Mouse (Mus musculus): ENCODE measurements around the gene Prcd.
"Not testable (repeated sequence)": the region's sequence is repeated elsewhere in the genome, so short reads cannot be mapped to it uniquely, and the experiment has no call there.

The Prcd gene

DNA sequence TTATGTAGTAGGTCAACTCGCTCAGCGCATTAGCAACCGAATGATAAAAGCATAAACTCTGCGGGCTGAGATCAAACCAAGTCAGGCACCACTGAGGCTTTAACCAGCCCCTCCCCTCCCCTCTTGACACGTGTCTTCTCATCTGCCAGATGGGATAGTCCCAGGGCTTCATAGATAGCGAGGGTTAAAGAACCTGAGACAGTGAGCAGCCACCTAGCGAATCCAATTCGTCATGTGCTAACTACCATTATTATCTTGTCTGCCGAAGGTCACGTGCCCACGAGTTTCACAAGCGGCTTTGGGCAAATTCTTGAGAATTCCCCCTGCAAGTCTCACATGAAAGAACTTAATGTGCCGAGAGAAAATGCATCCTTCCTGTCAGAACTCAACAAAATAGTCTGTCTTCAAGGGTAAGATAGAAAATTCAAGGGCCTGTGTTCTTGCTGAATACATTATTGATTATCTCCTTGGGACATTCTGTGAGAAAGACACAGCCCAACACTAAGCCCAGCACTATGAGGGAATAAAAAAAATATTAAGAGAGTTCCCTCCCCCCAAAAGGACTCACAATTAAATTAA lies 16.5 kb downstream of the Prcd start:
- DNase-seq, result no peak

DNA sequence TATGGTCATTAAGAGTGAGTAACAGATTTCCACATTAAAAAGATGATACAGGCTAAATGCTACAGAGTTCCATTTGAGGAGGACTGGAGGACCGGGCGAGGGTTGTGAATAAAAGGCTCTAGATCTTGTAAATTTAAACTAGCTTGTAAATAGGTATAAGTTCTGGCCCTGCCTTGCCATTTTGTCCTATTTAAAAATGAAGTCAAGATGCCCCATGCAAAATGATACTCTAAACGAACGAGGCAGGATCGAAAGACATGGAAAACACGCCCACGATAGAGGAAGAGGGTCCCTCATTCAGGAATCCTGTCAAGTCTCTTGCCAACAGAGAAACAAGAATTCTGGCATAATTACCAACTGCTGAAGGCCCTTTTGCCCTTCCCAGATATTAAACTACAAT lies 17.1 kb downstream of the Prcd start:
- DNase-seq, result no peak

DNA sequence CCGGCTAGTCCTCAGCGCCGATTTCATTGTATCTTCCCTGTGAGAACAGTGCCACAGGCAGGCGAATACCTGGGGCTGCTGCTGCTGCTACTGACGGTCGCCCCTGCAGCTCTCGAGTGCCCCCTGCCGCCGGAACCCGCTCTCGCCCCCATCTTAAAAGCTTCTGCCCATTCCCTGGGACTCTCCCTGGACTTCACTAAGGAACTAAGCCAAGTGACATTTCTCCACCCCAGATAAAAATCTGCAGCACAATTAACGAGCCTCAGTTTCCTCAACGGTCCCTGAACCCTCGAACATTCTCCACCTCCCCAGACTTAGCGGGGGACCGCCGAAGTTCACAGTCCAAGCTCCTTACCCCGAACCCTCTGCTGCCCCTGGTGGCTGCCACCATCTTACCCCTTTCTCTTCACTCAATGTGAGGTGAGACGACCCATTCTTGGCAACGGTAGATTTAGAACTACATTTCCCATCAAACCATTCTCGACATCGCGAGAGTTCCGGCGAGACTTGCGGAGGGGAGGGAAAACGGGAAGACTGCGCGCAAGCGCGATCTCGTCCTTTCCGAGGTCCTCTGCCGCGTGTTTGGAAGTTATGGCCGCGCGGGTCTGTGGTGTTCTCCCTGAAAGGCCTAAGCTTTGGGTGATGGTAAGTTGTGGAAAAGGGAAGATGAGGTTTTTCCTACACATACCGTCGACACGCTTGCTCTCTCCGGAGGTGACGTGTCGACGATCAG lies 17.9 kb downstream of the Prcd start:
- peak; percentile 97 to 98 for DNase-seq

DNA sequence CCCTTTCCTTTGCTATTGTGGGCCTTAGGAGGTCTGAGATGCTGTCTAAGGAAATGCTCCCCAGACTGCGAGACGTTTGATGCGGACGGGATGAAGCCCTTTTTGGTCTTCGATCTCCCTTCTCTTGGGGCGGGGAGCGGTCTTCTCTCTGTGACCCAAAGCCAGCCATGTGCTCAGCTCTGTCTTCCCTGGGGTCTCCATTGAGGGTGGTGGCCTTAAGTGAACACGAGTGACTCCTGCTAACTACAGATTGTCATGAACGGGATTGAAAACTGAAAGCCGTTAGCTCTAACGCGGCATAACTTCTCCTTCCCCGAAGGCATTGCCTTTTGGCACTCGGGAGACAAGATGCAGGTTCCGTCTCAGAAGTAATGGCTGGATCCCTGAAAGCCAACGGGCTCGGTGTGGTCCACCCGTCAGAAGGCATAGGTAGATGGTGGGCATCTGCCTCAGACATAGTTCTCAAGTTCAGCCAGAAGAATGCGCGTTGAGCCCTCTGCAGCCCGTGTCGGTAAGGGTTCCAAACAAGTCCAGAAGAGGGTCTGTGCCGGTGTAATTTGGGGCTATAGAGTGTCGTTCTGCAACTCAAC lies 18.6 kb downstream of the Prcd start:
- no peak for DNase-seq

DNA sequence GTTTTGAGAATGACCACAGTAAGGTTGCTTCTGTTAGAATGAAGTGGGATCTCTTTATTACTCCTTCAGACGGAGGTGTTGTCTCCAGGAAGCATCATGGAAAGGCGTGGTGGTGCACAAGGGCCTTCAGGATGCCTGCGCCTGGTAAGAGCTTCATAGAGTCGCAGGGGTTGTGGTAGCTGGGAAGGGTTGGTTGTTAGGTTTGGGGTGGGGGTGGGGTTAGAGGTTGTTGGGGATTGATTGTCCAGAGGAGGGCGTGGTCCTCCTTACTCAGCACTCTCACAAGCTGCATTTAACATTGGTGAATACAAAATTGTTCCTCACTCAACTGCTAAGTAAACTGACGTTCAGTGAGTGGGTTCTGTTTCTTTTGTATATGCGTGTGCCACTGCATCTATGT lies 19.3 kb downstream of the Prcd start:
- DNase-seq, result no peak

DNA sequence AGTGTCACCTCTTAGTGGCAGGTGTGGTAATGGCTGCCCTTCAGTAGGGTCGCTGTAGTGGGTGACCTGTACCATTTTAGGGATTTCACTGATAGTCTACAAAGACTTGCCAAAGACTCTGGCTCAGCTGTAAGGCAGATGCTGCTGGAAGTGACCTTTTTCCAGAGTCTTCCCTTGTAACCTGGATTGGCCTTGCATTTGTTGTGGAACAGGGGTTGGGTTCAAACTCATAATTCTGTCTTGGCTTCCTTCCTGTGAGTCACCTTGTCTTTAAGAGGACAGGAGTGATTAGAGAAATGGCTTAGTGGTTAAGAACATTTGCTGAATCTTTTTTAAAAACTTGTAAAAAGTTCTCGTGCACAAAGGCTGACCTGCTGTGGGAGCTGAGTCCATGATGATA lies 20.1 kb downstream of the Prcd start:
- no peak for DNase-seq

DNA sequence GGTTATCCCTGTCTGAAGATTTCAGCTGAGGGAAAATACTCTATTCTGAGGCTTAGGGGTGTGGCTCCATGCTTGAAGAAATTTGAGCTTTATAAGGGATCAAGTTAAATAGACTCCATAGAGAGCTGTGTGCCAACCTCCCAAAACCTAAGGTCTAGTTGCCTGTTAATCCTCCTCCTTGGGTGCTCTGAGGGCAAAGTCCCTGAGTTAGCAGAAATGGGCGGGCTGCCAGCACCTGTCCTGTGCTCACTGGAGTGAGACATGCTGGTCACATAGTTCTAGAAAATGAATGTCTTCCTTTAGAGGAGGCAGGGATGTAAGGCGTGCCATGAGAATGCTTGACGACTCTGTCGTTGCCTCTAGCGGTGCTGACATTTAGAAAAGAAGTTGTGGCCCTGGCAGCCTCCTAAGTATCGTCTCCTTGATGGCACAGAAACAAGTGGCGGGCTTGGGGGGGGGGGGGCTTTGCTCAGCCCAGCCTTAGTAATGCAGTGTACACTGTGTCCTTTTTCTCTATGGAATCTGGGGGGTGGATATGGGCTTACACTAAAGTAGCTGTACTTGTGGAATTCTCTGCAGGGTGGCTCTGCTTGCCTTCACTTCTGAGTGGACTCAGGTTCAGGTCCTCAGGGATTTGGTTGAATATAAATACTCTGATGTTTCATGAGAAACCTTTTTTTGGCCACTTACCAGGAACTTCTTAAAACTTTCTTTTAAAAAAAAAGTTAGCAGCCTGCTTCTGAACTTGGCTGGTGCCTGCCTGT lies 21.5 kb downstream of the Prcd start:
- no peak for DNase-seq

DNA sequence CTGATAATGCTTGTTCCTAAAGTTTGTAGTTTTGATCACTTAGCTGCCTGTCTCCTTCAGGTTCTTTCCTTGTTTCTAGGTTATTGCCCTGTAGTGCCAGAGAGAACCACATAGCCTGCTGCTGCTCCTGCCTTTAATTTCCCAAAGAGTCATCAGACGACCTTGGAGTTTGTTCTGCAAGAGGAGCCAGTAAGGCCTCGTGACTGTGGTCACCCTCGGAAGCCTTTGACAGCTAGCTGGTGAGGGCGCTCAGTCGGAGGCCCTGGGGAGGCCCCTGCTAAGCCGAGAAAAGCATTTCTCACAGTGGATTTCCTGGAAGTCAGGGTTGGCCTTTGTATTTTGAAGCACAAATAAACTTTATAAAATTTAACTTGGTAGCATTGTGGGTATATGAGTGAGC lies 22.1 kb downstream of the Prcd start:
- not testable (repeated sequence) for DNase-seq

DNA sequence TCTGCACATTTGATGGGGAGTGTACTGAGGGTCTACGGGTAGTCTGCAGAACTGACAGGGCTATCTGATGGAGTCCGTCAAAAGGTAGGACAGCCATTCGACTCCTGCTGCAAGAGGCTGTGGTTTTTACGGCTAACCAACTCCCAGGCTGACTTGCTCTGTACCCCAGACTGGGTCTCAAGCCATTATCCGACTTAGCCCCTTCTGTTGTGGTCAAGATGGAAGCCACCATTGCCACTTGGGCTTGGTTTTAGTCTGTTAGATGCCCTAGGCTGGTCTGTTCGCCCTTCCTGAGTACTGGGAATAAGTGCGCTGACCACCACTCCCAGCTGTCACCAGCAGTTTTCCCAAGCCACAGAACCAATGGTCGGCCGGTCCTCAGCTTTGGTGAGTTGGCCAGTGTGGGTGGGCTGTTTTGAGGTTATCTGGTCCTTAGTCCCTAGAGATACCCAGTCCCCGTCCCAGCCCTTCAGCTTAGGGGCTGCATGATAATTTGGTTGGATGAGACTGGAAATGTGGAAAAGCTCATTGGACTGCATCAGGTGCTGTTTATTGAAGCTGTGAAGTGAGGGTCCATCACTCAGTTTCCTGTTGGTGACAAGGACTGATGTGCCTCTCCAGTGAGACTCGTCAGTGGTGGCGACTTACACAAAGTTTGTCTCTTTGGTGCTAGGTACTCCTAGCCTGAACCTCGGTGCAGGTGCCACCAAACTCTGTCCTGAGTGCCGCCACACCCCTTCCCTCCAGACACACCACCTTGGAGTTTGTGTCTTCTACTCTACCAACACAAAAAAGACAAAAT lies 23.0 kb downstream of the Prcd start:
- no peak for DNase-seq

DNA sequence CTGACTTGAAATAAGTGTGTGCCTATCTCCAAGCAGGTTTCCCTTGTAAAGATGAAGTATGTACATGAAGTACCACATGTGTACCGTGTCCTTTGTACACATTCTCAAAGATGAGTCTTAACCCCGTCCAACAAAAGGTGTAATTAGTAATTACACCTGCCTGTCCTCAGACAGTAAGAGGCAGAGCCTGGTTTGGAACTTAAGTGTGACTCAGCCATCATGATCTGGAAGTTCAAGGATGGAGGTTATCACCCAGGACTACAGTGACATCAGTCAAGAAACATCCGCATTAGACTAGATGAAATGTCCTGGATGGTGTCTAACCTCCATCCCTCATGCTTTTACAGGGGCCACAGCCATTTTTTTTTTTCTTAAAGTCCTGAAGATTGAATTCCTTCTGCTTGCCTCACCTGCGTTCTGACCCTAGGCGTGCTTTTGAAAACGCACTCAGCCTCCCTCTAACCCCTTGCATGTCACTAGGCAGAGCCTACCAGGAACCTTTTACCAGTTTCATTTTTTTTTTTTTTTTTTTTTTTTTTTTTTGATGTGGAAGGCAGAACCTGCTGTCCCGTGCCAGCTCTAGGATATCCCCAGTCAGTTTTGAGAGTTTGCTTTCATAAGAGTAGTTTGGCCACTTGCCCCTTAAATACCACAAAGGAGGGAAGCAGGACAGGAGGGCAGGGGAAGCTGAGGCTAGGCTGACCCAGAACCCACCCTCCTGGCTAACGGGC lies 24.5 kb downstream of the Prcd start:
- DNase-seq, result no peak

DNA sequence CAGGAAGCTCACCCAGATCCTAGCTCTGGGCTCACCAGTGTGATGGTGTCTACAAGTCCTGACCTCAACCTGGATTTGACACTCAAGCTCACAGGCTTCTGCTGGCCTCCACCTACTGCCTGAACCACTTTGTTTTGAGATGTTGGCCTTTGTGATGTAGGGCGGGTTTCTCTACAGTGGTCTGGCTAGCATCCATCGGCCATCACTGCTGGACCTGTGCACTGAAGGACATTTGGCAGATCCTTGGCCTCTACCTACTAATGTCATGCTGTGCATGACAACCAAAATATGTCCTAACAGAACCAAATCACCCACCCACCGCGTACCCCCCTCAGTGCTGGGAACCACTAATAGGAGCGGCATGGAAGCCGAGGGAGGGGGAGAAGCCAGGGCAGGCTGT lies 25.8 kb downstream of the Prcd start:
- peak in 1 of 2 experiments; percentile 42 for DNase-seq

DNA sequence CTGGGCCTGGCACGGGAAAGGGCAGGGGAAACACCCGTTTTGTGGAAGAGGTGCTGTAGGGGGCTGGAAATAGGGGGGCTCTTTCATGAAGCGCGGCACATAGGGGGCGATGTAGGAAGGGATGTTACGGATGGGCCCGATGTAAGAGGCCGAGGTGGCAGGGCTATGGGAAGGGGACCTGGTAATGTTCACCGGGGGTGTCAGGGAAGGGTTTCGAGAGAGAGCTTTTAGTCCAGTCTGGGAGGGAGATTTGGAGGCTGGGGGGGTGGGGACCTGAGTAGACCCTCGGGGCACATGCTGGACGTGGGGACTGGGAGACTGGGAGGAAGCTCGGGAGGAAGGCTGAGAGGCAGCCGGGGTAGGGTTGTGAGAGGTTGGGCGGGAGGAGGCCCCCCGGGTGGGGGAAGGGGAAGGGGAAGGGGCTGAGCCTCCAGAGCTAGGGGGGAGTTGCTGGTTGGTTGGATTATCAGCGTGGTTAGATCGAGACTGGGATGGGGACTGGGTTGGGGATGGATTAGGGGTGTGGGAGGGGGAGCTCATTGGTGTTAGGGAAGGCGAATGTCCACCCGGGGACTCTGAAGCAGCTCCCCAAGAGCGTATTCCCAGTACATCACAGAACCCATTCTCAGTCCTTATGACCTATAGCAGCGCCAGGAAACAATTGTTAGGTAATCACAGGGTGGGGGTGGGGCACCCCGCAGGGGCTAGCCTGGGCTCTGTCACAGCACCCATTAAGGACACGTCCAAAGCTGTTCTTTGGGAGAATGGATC lies 27.2 kb downstream of the Prcd start:
- no peak for DNase-seq

DNA sequence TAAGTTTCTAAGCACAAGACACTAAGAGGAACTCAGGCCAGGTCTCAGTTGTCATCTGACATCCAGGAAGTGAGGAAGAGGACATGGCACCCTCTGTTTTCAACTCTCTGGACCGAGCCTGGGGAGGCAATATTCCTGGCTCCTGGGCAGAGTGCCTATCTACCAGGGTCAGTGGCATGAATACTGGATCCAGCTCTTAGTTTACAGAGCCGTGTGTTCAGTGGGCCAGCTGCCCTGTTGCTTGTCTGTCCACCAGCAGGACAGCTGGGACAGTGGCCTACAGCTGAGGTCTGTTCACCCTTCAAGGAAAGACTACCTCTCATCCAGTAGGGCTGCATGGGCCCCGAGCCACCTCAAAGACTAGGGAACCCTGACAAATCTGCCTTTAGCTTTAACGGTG lies 27.8 kb downstream of the Prcd start:
- DNase-seq, result no peak

DNA sequence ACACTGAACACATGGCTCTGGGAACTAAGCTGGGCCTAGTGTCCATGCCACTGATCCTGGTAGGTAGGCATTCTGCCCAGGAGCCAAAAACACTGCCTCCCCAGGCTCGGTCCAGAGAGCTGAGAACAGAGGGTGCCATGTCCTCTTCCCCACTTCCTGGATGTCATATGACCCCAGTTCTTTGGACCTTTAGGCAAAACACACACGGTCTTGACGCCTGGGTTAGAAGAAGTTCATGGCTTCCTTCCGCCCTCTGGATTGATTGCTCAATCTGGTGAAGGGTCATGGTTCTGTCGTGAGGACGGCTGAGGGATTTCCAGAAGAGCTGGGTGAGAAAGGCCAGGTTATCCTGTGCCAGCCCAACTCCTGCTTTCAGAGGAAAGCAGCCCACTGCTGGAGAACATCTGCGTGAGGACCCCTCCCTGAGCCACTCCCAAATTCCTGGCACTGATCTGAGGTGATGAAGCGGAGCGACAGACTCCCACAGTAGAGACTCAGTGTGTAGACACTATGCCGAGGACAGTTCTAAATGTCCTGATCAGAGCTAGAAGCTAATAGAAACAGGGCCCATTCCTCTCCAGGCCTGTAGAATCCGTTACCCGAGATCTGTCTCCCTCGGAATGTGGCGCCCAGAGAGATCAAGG lies 29.3 kb downstream of the Prcd start:
- DNase-seq, result no peak

DNA sequence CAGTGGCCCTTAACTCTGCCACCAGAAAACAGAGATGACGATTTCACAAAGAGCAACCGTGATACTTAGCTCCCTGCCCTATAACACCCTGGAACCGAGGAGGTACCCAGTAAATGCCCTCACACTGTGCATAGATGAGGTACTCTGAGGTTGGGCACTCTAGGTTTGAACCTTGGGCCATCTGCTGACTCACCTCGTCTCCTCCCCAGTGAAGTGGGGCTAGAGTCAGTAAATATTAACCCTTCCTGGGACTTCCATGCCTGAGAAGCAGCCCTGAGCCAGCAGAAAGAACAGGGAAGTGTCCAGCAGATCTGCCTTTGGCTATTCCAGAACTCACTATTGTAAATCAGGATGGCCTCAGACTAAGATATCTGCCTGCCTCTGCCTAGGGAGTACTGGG lies 30.4 kb downstream of the Prcd start:
- DNase-seq, result no peak

DNA sequence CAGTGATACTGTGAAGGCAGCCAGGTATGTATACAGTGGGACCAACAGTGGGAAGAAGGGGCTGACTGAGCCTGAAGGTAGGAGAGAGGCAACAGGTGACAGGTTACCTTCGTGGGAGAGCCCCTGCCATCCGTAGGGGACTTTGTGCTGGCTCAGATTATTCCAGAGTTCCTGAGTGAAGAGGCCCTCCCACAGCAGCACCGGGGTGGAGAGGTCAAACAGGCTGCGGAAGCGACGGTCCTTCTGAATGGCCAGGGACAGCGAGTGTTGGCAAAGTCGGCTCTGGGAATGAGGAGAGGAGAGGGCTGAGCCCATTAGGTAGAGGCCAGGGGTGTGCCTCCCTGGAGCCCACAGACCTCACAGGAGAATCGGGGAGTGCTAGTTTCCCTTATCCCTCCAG lies 32.4 kb downstream of the Prcd start:
- DNase-seq, result no peak

DNA sequence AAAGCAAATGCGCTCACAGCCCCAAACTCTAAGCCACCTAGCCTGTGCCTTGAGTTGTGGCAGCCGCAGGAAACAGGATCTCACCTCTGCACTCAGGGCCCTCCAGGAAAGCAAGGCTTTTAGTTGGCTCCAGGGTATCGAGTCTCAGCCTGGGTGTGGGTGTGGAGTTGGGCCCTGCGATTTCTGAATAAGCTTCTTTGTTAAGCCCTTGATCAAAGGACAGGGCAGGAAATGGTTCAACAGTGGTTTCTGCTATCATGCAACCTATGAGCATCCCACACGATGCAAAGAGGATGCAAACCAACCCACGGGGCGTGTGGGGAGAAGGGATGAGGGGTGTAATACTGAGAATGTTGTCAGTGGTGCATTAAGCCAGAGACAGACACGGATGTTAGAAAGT lies 34.6 kb downstream of the Prcd start:
- DNase-seq, result no peak

DNA sequence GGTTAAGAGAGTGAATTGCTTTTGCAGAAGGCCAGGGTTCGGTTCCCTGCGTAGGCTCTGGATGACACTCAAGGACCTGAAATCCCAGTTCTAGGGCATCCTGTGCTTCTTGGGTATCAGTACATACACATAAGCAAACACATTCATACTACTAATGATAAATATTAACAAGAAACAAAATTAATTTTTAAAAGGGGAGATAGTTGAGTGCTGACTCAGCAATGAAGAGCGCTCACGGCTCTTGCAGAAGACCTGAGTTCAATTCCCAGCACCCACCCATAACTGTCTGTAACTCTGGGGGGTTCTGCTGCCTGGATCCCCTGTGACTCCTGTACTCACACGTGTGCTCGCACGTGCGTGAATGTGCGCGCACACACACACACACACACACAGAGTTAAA lies 36.3 kb downstream of the Prcd start:
- no peak for DNase-seq

DNA sequence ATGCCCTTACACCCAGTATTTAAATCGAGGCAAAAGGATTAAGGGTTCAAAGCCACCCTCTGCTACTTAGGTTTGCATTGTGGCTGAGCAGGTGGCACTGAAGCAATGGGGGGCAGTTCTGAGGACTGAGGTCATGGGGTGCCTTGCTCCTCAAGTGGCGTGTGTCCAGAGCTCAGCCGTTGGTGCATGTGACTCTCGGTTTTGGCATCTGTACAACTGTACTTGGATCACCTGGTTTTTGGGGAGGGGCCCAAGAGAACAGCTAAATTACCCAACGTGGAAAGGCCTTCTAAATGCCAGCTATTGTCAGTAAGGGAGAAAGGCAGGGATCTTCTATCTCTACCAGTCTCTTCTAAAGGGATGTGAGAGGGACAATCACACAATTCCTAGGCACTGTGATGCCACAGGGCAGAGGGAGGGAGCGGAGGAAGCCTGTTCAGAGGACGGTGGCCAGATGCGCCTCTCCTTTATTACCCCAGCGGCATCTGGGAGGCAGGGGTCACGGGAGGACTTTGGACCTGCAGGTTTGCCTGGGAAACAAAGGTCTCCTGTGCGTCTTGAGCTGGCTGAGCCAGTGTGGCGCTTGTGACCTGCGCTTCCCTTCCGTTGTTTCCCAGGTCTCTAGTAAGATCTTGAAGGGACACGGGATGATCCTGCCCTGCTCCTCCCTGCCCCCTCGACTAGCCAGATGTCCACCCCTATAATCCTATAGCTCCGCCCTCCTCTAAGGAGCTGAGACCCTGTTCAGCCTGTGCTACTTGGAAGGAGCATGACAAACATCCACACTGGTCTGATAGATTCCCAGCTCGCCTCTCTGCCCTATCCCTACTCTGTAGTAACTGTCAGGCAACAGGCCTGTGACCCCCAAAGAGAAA lies 37.6 kb downstream of the Prcd start:
- no peak for DNase-seq

DNA sequence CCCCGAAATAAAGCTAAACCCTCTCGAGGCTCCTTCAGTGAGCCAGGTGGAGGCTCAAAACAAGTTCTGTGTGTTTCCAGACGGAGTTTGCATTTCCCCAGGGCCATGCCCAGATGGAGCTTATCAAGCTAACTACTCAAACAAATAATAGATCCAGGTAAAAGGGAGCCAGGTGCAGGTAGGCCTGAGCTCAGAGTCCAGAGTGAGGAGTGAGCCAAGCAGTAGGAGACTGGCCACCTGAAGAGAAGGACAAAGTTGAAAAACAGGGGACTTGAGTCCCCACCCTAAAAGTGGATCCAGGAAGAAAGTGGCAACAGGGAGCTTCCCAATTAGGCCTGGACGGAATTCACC lies 40.5 kb downstream of the Prcd start:
- no peak for DNase-seq
